Mouse (Mus musculus) spleen, adult 18-20 months (tissue): ENCODE data around the gene Fam110c.

ENCODE experiments used
- DNase-seq, 2 experiments: peaks; one replicate each; pipeline ENCODE4 v3.0.0; 2022; ENCODE audit warnings: mixed read lengths in 2 of 2

The Fam110c gene

DNA sequence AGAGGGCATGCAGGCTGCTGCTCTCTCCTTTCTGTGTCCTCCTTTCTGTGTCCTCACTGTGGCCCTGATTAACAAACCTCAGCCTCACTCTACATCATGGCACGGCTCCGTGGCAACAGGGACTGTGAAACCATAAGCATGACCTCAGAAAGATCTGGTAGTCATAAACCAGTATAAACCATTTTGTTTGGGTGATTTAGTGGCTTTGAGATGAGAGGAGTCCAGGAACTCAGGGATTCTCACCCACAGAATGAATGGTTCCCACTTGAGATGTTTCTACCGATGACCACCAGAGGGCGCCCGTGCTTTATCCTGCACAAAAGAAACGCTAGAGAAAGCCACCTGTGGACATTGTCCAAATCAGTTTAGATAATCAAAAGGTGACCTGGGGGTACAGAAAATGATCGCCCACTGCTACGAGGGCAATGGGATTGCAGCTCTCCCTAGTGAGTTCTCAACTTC is 42.4 kb downstream of the Fam110c start:
- DNase-seq = peak in 1 of 2 experiments; percentile 20

DNA sequence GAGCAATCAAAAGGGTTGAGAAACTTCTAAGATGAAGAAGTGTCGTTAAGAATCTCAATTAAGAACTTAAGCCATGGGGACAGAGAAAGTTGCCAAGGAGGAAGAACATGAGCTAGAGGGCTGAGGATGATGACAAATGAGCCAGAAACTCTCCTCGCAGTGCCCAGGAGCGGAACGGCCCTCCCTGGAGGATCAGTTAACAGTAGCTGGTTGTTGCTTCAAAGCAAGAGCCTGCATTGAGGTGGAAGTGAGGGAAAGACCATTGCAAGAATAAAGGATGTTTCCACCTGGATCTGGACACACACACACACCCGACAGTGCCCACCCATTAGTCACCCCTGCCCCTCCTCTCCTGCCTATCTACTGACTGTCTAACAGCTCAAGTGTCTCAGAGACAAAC is 46.9 kb downstream of the Fam110c start:
- DNase-seq = no peak

DNA sequence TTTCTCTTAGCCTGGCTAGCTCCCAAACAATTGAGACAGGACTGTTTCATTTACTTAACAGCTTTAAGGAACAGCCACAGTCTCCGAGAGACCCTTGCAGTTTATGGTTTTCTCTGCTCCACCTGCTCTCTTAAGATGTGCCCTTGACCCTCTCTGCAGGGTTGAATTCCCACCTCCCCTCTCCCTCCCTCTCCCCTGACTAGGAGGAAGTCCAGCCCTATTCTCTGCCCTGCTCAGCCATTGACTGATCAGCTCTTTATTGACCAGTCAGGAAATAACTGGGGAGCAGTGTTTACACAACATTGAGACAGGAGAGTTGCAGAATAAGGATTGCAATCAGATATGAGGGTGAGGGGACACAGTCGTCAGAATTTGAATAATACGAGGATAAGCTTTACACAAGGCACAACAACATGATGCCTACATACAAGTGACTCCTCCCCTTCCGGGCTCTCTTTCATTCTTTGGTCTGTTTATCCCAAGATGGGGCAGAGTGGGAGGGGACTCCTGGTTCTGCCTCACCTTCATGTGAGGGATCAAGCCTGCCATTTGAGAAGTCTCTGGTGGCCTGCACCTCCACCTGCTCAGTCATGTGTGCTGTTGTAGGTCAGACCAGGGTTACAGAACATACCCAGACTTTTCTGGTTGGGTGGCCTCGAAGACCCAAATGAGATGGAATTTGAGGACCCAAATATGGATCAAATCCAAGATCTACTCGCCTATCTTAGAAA is 49.4 kb downstream of the Fam110c start:
- no peak for DNase-seq

DNA sequence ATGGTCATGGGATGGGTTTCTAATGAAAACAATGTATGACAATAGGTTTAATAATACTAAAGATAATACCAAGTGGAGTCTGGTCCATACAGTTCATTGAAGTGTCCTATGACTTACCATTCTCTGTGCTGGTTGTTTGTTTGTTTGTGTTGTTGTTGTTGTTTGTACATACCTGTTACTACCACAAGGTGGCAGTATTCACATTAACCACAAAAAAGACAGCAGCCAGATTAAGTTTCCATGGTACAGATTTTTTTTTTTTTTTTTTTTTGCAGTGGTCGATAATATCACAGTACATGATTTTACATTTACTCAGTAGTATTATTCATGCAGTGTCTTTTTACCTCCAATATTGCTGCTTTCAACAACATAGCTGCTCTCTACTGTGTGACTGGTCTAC is 52.4 kb downstream of the Fam110c start:
- no peak for DNase-seq

DNA sequence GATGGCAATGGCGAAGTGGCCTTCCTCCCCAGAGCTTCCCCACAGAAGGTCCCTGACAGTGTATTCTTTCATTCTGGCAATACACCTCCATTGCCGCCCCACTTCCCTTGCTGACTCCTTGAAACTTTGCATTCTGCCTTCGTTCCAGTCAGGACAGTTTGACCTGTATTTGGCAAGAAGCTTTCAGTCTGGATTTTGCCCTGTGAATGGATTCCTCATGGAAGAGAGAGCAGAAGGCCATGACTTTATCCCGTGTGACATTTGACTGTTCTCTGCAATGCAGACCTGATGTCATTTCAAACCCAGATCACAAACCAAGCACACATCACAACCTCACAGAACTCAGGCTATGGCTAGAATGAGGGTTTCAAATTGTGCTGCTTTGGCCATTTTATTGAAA is 55.9 kb downstream of the Fam110c start:
- no peak for DNase-seq
